ENCODE assay signal across 8 mouse cellular contexts in the genomic region with DNA sequence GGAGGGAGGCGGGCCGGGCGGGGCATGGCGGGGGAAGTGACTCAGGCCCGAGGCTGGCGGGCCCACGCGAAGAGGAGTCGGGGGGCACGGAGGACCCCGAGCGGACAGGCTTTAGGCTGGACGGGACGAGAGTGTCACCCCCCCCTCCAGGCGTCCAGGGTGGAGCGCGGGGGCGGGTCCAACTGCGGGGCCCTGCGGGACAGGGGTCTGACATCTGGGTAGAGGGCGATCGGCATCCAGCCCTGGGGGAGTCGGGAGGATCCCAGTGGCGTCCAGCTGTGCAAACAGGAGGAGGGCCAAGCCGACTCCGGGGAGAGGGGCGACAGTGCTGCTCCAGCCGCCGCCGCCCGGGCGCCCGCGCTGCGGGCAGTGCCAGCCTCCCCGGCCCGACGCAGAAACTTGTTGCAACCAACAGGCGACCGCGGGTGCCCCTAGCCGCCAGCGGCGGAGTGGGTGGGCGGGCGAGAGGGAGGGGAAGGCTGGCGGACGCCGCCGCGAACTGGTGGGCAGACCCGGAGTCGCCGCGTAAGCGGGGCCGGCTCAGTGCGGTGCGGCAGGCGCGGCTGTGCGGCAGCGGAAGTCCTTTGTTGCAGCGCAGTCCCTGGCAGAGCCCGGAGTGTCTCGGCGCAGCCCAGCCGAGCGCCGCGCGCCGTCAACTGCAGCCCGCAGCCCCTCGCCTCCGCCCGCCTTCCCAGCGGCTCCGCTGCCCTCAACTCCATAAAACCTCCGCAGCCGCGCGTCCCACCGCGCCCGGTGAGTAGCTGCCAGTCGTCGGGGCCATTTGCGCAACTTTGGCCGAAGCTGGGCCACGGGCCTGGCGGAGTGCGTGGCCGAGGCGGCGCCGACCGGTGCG. TPM values are rescaled to one million over a fixed set of nuclear protein-coding genes. Genes with fewer than 3 reads are reported as not detected.
A peak's percentile ranks its signal among the peaks of the same experiment; 100 is the strongest.
DNase-seq lines count a peak whose midpoint lies in the region; ATAC-seq lines count a peak whose summit lies in the region.

Gene Zbtb1, plus strand, starts transcription at position 289 of the 853 bp plus-strand sequence.

- peak within 1 kb of the TSS; percentile 89 for H3K4me2 ChIP-seq in hindbrain, embryonic 11.5 days (replicated peaks; ENCODE audit: low read depth, low read length)

- ATAC-seq in hindbrain, embryonic 11.5 days (ENCODE audit: low FRiP score): peak; percentile 67

- under 1% methylated on average over 82 of the region's 99 CpGs for WGBS in hindbrain, embryonic 11.5 days

- no peaks in the 10 kb centered on the region for H3K9me3 ChIP-seq in hindbrain, embryonic 11.5 days (ENCODE audit: control insufficient read depth, low read length)

- peaks cover 12% of the 10 kb centered on the region for H3K4me1 ChIP-seq in hindbrain, embryonic 11.5 days (replicated peaks; ENCODE audit: control insufficient read depth, insufficient read depth, low read length)

- no peaks in the 10 kb centered on the region for H3K36me3 ChIP-seq in hindbrain, embryonic 11.5 days (ENCODE audit: control insufficient read depth, insufficient read depth, low read length)

- no peaks in the 10 kb centered on the region for H3K27me3 ChIP-seq in hindbrain, embryonic 11.5 days (ENCODE audit: control insufficient read depth, insufficient read depth, low read length)

- H3K9ac ChIP-seq in hindbrain, embryonic 11.5 days (ENCODE audit: low read depth, low read length): peak within 1 kb of the TSS; percentile 97

- DNase-seq in MN1 (ENCODE audit: low spot score): peak; percentile 88
- peak; percentile 83 for DNase-seq in cerebellum, adult 9-10 months
- DNase-seq in frontal cortex, adult 2 months (ENCODE audit: extremely low spot score in 1 of 2, low spot score in 1 of 2): peak; percentile 69 to 80
- peak; percentile 85 for DNase-seq in hindbrain, embryonic 11.5 days (ENCODE audit: low spot score)
- DNase-seq in layer of hippocampus, postnatal 25 days (ENCODE audit: extremely low spot score in 1 of 2, low spot score in 1 of 2): peak; percentile 62 to 79
- peak; percentile 82 for DNase-seq in lung, postnatal 25 days (ENCODE audit: low spot score)
- peak; percentile 79 for DNase-seq in retina, embryonic 14.5 days (ENCODE audit: low spot score)
- peak; percentile 85 to 89 for DNase-seq in thymus, postnatal 36 days

- H3K4me3 ChIP-seq in hindbrain, embryonic 11.5 days (ENCODE audit: low read depth, low read length): peak within 1 kb of the TSS; percentile 95

- peak within 1 kb of the TSS; percentile 98 for H3K27ac ChIP-seq in hindbrain, embryonic 11.5 days (ENCODE audit: low read depth, low read length)

RNA-seq across cellular contexts. Expression of gene Zbtb1, which starts in this region (rescaled TPM):
- 3.7 and 3.9 TPM in 2 replicates for polyA plus RNA-seq in frontal cortex, adult 2 months (2012; rRNA removed)
- 8.2 and 8.3 TPM in 2 replicates for polyA plus RNA-seq in hindbrain, embryonic 11.5 days (2014; fragmentation: Nextera tagmentation; extraction: Ambion mirVana)
- 1 to 10 TPM; 7.0 to 8.3 TPM for total RNA-seq in layer of hippocampus, postnatal 25 days (2021)

Comparison
In these comparisons a context has a peak if more than half of its experiments do, and no peak if none do; other contexts are left out.
1. Peak in every context shown above with its lines: DNase-seq, ATAC-seq, H3K4me3 ChIP-seq and H3K27ac ChIP-seq.